Mouse (Mus musculus): ENCODE data around the gene Glt28d2. TPM values are rescaled to one million over a fixed set of nuclear protein-coding genes. Genes with fewer than 3 reads are reported as not detected.

The Glt28d2 gene
- polyA plus RNA-seq (2014; fragmentation: Nextera tagmentation; extraction: Ambion mirVana): 0.15 and 0.29 TPM in 2 replicates

- DNase-seq (ENCODE audit: low spot score, missing footprints): peak; percentile 95
- under 1% methylated on average over 48 of the region's 48 CpGs for WGBS
- Histone ChIP-seq H3K4me3 (ENCODE audit: low read depth, low read length) (peak within 1 kb of the TSS; percentile 49), H3K9me3 (ENCODE audit: control insufficient read depth, low read length) (no peaks in the 10 kb centered on the region), H3K9ac (ENCODE audit: low read length) (peak within 1 kb of the TSS; percentile 44), H3K4me2 (peak within 1 kb of the TSS; percentile 92), H3K4me1 (ENCODE audit: control insufficient read depth, insufficient read depth, low read length) (peaks cover 9% of the 10 kb centered on the region), H3K27me3 (ENCODE audit: control insufficient read depth, insufficient read depth, low read length) (peaks cover 20% of the 10 kb centered on the region), H3K27ac (ENCODE audit: low read depth, low read length) (no peak within 1 kb of the TSS), H3K36me3 (ENCODE audit: control insufficient read depth, insufficient read depth, low read length) (no peaks in the 10 kb centered on the region)
- ATAC-seq (ENCODE audit: low FRiP score): peak; percentile 88
Measured at GRCm38 (mm10) chr3:85887239-85887827, at the start of gene Glt28d2, which contains the start of gene Gm37240. TSS of gene Glt28d2 (minus strand) at chr3:85887516. TSS of gene Gm37240 (minus strand) at chr3:85887518.

- Histone ChIP-seq H3K36me3 (ENCODE audit: control insufficient read depth, insufficient read depth, low read length) (no peaks in the 10 kb centered on the region), H3K9ac (ENCODE audit: low read length) (no peak overlapping the region), H3K27me3 (ENCODE audit: control insufficient read depth, insufficient read depth, low read length) (no peaks in the 10 kb centered on the region), H3K4me1 (ENCODE audit: control insufficient read depth, insufficient read depth, low read length) (no peaks in the 10 kb centered on the region), H3K9me3 (ENCODE audit: control insufficient read depth, low read length) (no peaks in the 10 kb centered on the region), H3K27ac (ENCODE audit: low read depth, low read length) (no peak overlapping the region), H3K4me3 (ENCODE audit: low read depth, low read length) (no peak overlapping the region), H3K4me2 (no peak overlapping the region)
- DNase-seq (ENCODE audit: low spot score, missing footprints) (peak; percentile 64), ATAC-seq (ENCODE audit: low FRiP score) (no peak)
- 92% methylated on average over 5 of the region's 5 CpGs for WGBS
Measured at GRCm38 (mm10) chr3:85933586-85933985, 46.3 kb upstream of the Glt28d2 start.

- ATAC-seq (ENCODE audit: low FRiP score) (no peak), DNase-seq (ENCODE audit: low spot score, missing footprints) (peak; percentile 44)
Measured at GRCm38 (mm10) chr3:85931859-85932258, 44.5 kb upstream of the Glt28d2 start.

GRCm38 (mm10) chr3:85930671-85931255 is 43.4 kb upstream of the Glt28d2 start:
- H3K4me1 ChIP-seq (ENCODE audit: control insufficient read depth, insufficient read depth, low read length): no peaks in the 10 kb centered on the region
- DNase-seq (ENCODE audit: low spot score, missing footprints): peak; percentile 75
- no peak overlapping the region for H3K9ac ChIP-seq (ENCODE audit: low read length)
- no peak for ATAC-seq (ENCODE audit: low FRiP score)
- no peak overlapping the region for H3K4me2 ChIP-seq
- H3K27ac ChIP-seq (ENCODE audit: low read depth, low read length): no peak overlapping the region
- H3K36me3 ChIP-seq (ENCODE audit: control insufficient read depth, insufficient read depth, low read length): no peaks in the 10 kb centered on the region
- H3K9me3 ChIP-seq (ENCODE audit: control insufficient read depth, low read length): no peaks in the 10 kb centered on the region
- no peak overlapping the region for H3K4me3 ChIP-seq (ENCODE audit: low read depth, low read length)
- no peaks in the 10 kb centered on the region for H3K27me3 ChIP-seq (ENCODE audit: control insufficient read depth, insufficient read depth, low read length)
- 38% methylated on average over 11 of the region's 11 CpGs for WGBS

More at GRCm38 (mm10) chr3:85931859-85932258, 44.5 kb upstream of the Glt28d2 start:
- H3K27ac ChIP-seq (ENCODE audit: low read depth, low read length): no peak overlapping the region
- H3K4me1 ChIP-seq (ENCODE audit: control insufficient read depth, insufficient read depth, low read length): no peaks in the 10 kb centered on the region
- no peak overlapping the region for H3K4me3 ChIP-seq (ENCODE audit: low read depth, low read length)
- no peak overlapping the region for H3K9ac ChIP-seq (ENCODE audit: low read length)
- 87% methylated on average over 6 of the region's 6 CpGs for WGBS
- H3K4me2 ChIP-seq: no peak overlapping the region
- H3K9me3 ChIP-seq (ENCODE audit: control insufficient read depth, low read length): no peaks in the 10 kb centered on the region
- no peaks in the 10 kb centered on the region for H3K27me3 ChIP-seq (ENCODE audit: control insufficient read depth, insufficient read depth, low read length)
- no peaks in the 10 kb centered on the region for H3K36me3 ChIP-seq (ENCODE audit: control insufficient read depth, insufficient read depth, low read length)

DNA sequence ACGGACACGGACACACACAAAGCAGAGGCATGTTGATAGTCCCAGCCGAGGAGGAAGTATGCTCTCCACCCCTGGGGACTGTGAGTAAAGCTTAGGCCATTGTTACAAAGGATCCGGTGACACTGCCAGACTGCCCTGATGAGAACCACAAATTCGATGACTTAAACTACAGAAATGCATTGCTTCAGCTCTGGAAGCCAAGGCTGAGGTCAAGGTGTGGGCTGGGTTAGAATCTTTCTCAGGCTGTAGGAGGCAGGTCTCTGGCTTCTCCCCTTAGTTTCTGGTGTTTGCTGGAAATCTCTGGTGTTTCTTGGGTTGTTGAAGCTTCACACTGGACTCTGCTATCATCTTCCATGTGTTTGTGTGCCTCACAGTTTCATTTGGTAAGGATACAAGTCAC is 42.4 kb upstream of the Glt28d2 start:
- no peaks in the 10 kb centered on the region for H3K9me3 ChIP-seq (ENCODE audit: control insufficient read depth, low read length)
- no peaks in the 10 kb centered on the region for H3K27me3 ChIP-seq (ENCODE audit: control insufficient read depth, insufficient read depth, low read length)
- no peak overlapping the region for H3K9ac ChIP-seq (ENCODE audit: low read length)
- H3K36me3 ChIP-seq (ENCODE audit: control insufficient read depth, insufficient read depth, low read length): no peaks in the 10 kb centered on the region
- H3K27ac ChIP-seq (ENCODE audit: low read depth, low read length): no peak overlapping the region
- no peaks in the 10 kb centered on the region for H3K4me1 ChIP-seq (ENCODE audit: control insufficient read depth, insufficient read depth, low read length)
- WGBS: 89% methylated on average over 5 of the region's 5 CpGs
- no peak overlapping the region for H3K4me2 ChIP-seq
- ATAC-seq (ENCODE audit: low FRiP score): no peak
- no peak overlapping the region for H3K4me3 ChIP-seq (ENCODE audit: low read depth, low read length)
- peak; percentile 60 for DNase-seq (ENCODE audit: low spot score, missing footprints)

DNA sequence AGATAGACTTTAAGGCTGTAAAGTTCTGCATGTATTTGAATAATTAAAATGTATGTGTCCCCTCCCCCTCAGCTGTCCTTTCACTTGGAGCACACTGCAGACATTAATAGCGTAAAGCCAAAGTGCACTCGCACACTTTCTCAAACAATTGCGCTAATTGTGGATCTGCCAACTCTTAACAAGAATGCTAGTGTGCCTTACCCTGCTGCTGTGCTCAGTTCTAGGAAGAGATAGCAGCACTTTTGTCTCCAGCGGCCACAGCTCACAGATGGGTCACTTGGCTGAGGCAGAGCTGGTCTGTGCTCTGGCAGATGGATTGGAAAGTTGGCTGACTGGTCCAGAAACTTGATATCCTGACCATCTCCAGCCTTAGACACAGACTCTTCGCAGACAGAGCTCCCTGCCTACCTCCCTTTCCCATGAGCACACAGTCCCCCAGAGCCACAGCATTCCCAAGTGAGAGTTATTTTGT is 40.9 kb upstream of the Glt28d2 start:
- DNase-seq (ENCODE audit: low spot score, missing footprints) (peak; percentile 79), ATAC-seq (ENCODE audit: low FRiP score) (no peak)
- H3K27ac ChIP-seq (ENCODE audit: low read depth, low read length): no peak overlapping the region
- no peak overlapping the region for H3K4me2 ChIP-seq
- no peaks in the 10 kb centered on the region for H3K9me3 ChIP-seq (ENCODE audit: control insufficient read depth, low read length)
- no peaks in the 10 kb centered on the region for H3K4me1 ChIP-seq (ENCODE audit: control insufficient read depth, insufficient read depth, low read length)
- WGBS: 87% methylated on average over 5 of the region's 5 CpGs
- H3K36me3 ChIP-seq (ENCODE audit: control insufficient read depth, insufficient read depth, low read length): no peaks in the 10 kb centered on the region
- H3K27me3 ChIP-seq (ENCODE audit: control insufficient read depth, insufficient read depth, low read length): no peaks in the 10 kb centered on the region
- H3K4me3 ChIP-seq (ENCODE audit: low read depth, low read length): no peak overlapping the region
- no peak overlapping the region for H3K9ac ChIP-seq (ENCODE audit: low read length)

DNA sequence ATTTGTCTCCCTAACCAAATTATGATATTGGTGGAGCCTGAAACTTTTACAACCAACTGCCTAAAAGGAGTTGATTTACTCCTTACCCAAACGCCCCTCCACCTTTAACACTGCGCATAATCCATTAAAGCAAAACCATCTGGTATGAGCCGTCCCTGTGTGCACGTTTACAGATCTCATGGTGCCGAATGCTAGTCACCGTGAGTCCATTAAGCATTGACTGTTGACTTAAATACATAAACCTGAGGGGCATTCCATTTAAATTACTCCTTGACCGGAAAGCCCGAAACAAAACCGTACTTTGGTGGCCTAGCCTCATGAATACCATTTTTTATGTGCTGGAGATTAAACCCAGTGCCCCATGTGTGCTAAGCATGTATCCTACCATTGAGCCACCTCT is 40.0 kb upstream of the Glt28d2 start:
- Histone ChIP-seq H3K4me1 (ENCODE audit: control insufficient read depth, insufficient read depth, low read length) (no peaks in the 10 kb centered on the region), H3K27ac (ENCODE audit: low read depth, low read length) (no peak overlapping the region)

DNA sequence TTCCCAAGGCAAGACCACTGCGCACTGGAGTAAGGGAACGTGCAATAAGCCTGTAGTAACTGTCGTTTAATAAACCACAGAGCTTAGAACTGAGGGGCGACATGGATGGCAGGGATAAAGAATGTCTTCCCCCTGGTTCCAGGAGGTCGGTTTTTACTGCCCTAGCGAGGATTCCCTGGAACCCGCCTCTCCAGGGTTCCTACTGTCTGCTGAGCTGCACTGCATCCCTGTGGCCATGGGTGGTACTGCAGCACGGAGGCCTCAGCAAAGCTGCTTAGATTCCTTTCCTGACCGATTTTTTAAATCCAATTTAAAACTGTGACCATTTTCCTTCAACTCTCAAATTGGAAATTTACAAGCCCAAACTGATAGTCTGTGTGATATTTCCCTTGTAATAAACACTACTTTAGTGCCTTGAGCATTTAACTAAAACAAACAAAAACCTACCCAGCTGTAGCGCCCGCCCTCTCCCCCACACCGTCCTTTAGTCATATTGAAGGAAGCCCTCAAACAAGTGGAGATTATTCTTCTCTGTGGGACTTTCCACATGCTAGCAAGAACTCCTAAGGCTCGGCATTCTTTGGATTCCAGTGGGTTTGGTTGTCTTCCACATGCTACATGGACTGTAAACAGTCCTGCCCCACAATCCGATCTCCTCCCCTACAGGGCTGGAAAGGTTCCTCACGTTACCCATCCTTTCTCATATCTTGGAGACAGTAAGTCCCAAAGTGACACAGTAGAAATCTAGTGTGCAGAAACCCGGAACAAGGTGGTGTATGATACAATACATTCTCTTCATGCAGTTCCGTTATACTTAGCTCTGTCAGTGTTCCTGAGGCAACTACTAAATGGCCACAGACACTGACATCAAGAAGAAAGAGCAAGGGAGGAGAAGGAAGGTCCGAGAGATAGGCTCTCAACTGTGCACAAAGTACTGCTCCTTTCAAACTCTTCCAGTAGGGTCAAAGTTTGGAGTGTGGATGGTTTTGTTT is 36.9 kb upstream of the Glt28d2 start:
- ATAC-seq (ENCODE audit: low FRiP score) (peak; percentile 73; the same call in 1 of the 2 replicates), DNase-seq (ENCODE audit: low spot score, missing footprints) (peak; percentile 97)
- Histone ChIP-seq H3K9me3 (ENCODE audit: control insufficient read depth, low read length) (no peaks in the 10 kb centered on the region), H3K4me1 (ENCODE audit: control insufficient read depth, insufficient read depth, low read length) (no peaks in the 10 kb centered on the region), H3K36me3 (ENCODE audit: control insufficient read depth, insufficient read depth, low read length) (no peaks in the 10 kb centered on the region), H3K9ac (ENCODE audit: low read length) (no peak overlapping the region), H3K4me3 (ENCODE audit: low read depth, low read length) (no peak overlapping the region), H3K4me2 (no peak overlapping the region), H3K27ac (ENCODE audit: low read depth, low read length) (no peak overlapping the region), H3K27me3 (ENCODE audit: control insufficient read depth, insufficient read depth, low read length) (no peaks in the 10 kb centered on the region)
- WGBS: 46% methylated on average over 18 of the region's 18 CpGs

More for the DNA sequence above, 40.0 kb upstream of the Glt28d2 start:
- Histone ChIP-seq H3K4me2 (no peak overlapping the region), H3K9ac (ENCODE audit: low read length) (no peak overlapping the region), H3K4me3 (ENCODE audit: low read depth, low read length) (no peak overlapping the region), H3K9me3 (ENCODE audit: control insufficient read depth, low read length) (no peaks in the 10 kb centered on the region), H3K36me3 (ENCODE audit: control insufficient read depth, insufficient read depth, low read length) (no peaks in the 10 kb centered on the region), H3K27me3 (ENCODE audit: control insufficient read depth, insufficient read depth, low read length) (no peaks in the 10 kb centered on the region)
- peak; percentile 19 for DNase-seq (ENCODE audit: low spot score, missing footprints)
- WGBS: 86% methylated on average over 9 of the region's 9 CpGs
- ATAC-seq (ENCODE audit: low FRiP score): no peak
